Mouse (Mus musculus): Measurements from ENCODE around the gene Rab5if. TPM values are rescaled to one million over a fixed set of nuclear protein-coding genes. Genes with fewer than 3 reads are reported as not detected.
"Not testable (repeated sequence)": the region's sequence is repeated elsewhere in the genome, so short reads cannot be mapped to it uniquely, and the experiment has no call there.

Gene Rab5if
- total RNA-seq, 2 experiments from 2014 or later = 75.1 to 77.1 TPM

DNA sequence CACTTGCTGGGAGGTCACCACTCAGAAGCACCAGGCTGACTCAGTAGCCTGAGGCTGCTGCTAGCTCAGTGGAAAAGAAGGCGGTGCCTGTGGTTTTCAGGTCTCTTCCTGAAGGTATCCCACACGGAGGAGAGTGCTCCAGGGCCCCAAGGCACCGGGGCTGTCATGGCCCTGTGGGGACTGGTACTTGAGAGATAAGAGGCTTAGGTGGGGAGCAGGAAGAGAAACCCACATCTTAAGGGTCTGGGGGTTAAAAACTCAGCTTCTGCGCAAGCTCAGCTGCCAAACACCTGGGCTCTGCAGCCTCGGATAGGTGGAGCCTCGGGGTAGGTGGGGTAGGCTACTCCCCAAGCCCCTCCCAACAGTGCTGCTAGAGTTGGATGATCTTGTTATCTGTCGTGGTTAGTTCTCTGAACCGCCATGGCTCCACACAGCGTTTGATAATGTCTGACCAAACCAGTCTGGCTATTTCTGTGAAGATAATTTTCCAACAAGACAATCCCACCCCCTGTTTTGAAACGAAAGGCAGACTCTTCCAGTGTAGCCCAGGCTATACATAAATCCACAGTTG is 19.6 kb downstream of the Rab5if start:
- DNase-seq = no peak

DNA sequence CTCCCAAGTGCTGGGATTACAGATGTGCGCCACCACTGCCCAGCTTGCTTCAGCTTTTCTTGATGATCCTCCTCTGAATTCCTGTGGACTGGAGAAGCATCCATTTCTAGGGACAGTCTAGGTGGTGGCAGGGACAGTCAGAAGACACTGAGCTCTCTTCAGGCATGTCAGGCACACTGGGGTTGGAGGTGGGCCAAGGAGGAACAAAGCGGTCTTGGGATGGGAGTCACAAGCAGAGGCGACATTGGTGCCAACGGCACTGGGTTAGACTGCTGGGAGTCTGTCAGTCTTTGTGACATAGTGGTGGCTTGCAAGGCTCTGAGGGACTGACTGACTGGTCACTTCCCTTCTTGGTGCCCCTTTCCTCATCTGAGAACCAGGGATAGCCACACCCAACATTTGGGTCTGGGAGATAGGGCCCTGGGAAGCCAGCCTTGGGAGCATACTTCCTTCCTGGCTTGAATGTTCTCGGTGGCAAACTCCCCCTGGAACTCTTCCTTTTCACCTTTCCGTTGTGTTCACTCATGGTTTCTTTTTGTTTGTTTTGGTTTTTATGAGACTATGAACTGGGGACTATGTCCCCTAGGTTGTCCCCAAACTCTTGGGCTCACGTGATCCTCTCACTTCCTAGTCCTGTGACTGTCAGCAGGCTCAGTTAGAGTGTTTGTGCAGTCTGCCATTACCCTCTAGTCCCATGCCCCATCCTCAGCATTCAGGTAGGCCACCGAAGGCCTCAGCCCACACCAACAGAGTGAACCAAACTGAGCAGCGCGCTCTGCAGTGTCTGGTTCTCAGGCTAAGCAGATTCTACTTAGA is 21.7 kb downstream of the Rab5if start:
- intact Hi-C loops (cut with DNase I; ENCODE audit: low total_unique reads) = no loop called here
- DNase-seq = no peak

More for the DNA sequence above, 19.6 kb downstream of the Rab5if start:
- intact Hi-C loops (cut with DNase I; ENCODE audit: low total_unique reads) = no loop called here

DNA sequence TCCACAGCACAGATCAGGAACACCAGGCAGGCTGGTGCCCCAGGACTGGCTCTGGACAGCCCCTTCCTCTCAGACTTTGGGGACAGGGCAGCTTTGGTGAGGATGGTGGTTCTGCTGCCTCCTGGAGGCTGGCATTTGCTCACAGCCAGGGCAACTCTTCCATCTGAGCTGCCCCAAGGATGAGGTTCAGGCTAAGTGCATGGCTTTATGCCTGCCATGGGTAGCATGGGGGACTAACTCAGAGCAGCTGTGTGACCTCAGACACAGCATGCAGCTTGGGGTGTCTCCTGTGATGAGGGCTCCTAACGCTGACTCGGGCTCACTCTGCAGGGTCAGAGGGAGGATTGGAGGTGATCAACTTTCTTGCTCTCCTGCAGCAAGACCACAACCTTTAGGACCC is 22.7 kb downstream of the Rab5if start:
- intact Hi-C loops (cut with DNase I; ENCODE audit: low total_unique reads); DNase-seq: not testable (repeated sequence)

DNA sequence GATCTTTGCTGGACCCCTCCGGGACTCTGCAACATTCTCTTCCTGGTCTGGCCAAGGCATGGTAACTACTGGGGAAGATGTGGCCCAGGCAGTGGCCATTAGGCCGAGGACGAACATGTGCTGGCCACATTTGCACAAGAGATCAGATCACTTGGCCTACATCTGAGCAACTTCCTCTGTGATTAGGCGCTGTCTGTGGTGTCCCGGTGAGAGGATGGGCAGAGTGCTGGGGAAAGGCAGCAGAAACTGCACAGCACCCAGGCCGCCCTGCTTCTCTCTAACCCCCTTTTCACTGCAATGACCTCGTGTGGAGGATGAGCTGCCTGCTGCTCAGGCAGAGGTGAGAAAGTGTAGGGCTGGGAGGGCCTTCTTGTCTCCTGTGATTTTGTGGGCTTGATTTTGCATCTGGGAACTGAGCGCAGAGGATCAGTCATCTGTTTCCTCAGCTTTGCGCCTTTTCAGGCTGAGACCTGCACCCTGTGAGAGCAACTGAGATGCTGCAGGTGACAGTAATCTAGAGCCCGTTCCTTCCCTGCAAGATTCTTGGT is 23.2 kb downstream of the Rab5if start:
- intact Hi-C loops (cut with DNase I; ENCODE audit: low total_unique reads) = no loop called here
- DNase-seq = no peak

DNA sequence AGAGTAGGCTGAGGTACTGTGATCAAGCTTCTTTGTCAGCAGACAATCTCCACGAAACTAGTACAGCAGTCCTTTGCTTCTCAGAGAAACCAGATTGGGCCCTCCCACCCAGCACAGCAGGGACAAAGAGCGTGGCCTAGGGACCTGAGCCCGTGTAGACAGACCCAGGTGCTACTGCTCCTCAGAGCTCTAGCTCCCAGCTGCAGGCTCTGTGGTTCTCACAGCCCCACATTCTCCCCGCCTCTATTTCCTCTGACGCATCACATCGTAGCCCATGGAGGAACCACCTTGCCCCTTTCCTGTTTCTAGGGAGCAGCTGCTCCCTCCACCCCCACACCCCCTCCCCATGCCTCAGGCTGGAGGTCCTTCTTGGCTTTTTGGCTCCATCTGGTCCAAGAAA is 24.1 kb downstream of the Rab5if start, which contains the start of gene Sla2:
Gene Sla2, minus strand, starts transcription at position 176 of the 400 bp plus-strand sequence.
- DNase-seq = no peak
- intact Hi-C loops (cut with DNase I; ENCODE audit: low total_unique reads) = no loop called here

DNA sequence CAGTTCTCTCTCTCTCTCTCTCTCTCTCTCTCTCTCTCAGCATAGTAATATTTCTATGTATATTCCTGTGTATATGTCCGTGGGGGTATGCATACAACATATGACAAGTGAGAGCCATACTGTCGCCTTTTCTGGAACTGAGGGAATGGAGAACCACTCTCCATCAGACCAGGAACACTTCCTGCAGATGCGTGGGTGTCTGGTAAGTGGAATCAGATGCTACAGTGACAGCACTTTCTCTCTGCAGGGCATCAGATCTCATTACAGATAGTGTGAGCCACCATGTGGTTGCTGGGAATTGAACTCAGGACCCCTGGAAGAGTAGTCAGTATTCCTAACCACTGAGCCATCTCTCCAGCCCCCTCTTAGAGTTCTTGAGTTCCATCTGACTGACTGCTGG is 25.6 kb downstream of the Rab5if start:
- DNase-seq = no peak
- intact Hi-C loops (cut with DNase I; ENCODE audit: low total_unique reads) = no loop called here

DNA sequence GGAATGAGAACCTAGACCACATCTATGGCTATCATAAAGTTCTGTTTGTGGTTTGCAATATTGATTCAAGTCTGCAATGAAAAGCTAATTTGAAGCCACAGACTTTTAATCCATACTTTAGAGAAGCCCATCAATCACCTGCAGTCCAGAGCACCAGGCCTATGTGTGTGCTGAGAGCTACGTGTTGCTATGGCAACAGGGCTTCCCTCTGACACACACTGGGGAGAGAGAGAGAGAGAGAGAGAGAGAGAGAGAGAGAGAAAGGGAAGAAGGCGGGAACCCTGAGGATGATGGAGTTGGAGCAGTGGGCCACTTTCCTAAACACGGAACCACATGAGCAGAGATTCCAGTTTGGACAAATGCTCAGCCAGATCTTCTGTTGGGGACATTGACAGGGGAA is 29.3 kb downstream of the Rab5if start:
- intact Hi-C loops (cut with DNase I; ENCODE audit: low total_unique reads) = no loop called here
- no peak for DNase-seq

DNA sequence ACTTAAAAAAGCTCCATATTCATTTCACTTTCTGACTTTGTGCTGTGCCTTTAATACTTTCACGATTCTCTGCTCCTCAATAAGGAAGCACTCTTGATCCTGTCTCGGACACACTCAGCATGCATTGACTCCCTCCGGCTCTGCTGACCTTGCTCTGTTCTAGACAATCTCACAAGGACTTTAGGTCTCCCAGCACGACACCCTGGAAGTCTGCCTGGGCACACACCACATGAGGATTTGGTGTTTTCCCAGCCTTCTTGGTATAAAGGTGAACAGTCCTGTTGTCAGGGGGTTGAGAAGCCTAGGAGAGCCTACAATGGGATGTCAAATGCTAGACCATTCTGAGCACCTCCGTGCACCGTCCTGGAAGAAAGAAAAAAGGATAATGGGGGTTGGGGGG is 29.9 kb downstream of the Rab5if start:
- DNase-seq = no peak
- intact Hi-C loops (cut with DNase I; ENCODE audit: low total_unique reads) = no loop called here

DNA sequence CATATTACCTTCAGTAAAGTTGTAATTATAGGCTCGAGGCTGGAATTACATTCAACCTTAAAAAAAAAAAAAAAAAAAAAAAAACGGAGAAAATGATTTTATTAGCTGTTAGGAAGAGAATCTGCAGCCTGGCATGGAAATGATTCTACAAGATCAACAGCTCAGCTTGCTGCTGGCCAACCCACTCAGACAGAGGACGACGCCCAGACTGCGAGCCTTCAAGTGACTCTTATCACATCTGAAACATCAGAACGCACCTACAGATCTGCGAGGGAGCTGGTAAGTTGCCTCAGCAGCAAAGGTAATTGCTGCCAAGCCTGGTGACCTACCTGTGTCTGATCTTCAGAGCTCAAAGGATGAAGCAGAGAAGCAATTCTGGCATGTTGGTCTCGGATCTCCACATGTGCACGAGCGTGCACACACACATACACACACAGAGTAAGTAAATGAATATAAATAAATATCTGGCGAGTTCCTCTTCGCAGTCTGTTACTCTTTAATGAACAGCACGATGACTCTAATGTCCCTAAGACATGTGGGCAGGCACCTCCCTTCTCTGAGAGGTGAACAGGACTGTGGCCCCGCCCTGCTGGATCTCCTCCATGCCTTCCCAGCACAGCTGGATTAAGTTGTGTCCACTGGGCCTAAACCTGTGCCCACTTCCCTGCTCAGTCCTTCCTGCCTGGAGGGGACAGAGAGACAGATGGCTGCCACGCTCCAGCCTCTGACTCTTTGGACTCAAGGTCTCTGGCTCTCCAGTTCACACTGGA is 31.8 kb downstream of the Rab5if start:
- DNase-seq = no peak
- intact Hi-C loops (cut with DNase I; ENCODE audit: low total_unique reads) = no loop called here

DNA sequence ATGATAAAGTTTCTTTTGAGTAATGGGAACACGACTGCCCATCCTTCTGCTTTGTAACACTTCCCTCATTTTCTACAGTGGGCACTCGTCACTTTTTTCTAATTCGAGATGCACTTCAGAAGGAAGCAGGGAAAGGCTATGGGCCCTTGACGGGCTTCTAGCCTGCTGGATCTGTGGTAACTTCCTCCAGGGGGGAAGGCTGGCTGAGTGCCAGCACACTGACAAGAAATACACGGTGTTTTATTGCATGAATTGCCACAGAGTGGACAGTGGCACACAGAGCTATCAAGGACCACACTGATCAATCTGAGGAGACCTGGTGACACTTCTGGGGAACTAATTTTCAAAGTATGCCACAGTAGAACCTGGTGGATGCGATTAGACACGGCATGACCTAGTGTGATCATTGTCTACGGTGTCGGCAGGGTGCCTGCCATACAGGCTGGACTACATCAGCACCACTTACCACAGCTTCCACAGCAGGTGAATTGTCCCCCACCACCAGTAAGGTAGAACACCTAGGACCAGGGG is 33.5 kb downstream of the Rab5if start:
- DNase-seq = no peak
- intact Hi-C loops (cut with DNase I; ENCODE audit: low total_unique reads) = no loop called here

DNA sequence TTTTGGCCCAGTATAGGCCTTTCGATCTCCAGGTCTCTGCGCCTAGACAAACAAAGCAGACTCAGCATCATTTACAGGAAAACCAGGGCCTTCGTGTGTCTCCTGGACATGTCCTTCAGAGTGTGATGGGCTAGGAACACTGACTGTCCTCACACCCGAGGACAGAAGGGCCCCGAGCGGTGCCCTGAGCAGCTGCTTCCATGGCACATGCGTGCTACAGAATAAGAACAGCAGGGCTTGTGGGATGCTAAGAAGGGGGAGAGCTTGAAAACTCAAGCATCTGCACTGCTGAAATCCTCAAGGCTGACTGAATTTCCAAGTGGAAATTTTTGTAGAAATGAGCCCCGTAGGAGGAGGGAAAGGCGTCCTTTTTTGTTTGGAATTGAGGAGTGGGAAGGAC is 34.1 kb downstream of the Rab5if start:
- intact Hi-C loops (cut with DNase I; ENCODE audit: low total_unique reads) = no loop called here
- no peak for DNase-seq

DNA sequence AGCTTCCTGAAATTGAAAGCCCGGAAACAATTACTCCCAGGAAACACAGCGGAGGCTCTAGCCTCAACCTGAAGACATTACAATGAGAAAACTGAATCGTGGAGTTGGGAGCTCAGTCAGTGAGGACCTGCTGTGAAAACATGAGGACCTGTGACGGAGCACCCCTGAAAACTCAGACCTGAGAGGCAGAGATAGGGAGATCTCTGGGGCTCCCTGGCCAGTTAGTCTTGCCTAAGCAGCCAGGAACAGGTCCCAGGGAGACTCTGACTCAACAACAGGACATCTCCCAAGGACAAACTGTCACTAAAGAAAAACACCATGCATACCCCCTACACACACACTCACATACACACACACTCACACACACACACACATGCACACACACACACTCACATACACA is 35.4 kb downstream of the Rab5if start:
- intact Hi-C loops (cut with DNase I; ENCODE audit: low total_unique reads) = no loop called here
- no peak for DNase-seq

DNA sequence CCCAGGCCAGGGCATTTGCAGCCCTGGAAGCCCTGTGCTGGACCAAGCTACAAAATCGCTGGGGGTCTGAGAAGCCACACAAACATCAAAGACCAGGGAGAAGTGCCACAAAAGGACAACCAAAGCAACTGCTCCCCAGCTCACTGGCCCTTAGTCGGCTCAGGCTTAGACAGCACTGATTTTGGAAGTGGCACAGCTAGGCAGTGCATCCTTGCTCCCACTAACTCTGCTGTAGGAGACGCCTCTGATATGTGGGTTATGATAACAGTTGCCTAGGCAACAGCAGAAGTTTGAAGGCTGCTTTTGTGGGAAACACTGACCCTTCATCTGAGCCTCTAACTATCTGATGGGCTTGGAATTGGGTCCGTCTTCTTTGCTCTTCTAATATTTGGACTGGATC is 36.3 kb downstream of the Rab5if start:
- intact Hi-C loops (cut with DNase I; ENCODE audit: low total_unique reads) = no loop called here
- no peak for DNase-seq

DNA sequence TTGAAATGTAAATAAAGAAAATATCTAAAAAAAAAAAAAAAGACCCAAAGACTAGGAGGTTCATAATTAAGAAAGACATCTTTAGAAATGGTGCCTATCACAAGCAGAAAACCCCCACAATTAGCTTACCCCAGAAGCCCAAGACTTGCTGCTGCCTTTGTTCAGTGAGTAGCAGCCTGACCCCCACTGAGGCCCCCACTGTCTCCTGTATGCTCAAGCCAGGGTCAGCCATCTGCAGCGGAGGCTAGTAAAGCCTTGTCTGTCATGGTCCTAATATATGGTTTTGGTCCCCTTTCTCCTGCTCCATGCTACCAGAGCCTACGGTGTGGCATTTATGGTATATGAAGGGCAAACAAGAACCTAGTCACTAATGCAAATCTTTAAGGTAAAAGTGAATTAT is 38.4 kb downstream of the Rab5if start:
- intact Hi-C loops (cut with DNase I; ENCODE audit: low total_unique reads) = loop anchor here (5.0 to 10.0 kb wide), 2 partner anchors 96 to 193 kb away; no protein-coding TSS in a partner anchor
- no peak for DNase-seq

DNA sequence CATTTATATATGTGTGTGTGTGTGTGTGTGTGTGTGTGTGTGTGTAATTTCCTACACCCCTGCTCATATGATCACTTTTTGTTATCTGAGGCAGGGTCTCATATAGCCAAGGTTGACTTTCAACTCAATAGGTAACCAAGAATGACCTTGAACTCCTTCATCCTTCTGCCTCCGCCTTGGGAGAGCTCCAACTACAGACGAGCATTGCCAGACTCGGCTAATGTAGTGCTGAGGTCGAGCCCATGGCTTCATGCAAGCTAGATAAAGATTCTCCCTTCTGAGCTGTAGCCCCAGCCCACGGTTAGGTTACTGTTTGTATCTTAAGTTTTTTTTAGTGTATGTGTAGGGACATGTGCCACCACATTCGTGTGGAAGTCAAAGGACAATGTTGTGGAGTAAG is 39.0 kb downstream of the Rab5if start:
- intact Hi-C loops (cut with DNase I; ENCODE audit: low total_unique reads) = loop anchor here (5.0 to 10.0 kb wide), 2 partner anchors 95 to 193 kb away; no protein-coding TSS in a partner anchor

DNA sequence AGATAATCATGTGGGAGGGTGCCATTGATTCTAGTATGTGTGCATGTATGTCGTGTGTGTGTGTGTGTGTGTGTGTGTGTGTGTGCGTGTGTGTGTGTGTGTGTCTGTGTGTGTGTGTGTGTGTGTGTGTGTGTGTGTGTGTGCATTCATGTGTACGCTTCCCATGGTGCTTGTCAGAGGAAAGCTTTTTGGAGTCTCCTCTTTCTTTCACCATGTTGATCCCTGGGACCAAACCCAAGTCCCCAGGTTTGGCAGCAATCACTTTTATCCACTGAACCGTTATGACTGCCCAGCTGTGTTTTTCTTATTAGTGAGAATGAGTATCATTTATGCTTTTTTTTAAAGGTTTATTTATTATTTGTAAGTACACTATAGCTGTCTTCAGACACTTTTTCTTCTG is 39.5 kb downstream of the Rab5if start:
- intact Hi-C loops (cut with DNase I; ENCODE audit: low total_unique reads) = loop anchor here (5.0 to 10.0 kb wide), 2 partner anchors 95 to 192 kb away; no protein-coding TSS in a partner anchor

More for the DNA sequence above, 39.0 kb downstream of the Rab5if start:
- no peak for DNase-seq

DNA sequence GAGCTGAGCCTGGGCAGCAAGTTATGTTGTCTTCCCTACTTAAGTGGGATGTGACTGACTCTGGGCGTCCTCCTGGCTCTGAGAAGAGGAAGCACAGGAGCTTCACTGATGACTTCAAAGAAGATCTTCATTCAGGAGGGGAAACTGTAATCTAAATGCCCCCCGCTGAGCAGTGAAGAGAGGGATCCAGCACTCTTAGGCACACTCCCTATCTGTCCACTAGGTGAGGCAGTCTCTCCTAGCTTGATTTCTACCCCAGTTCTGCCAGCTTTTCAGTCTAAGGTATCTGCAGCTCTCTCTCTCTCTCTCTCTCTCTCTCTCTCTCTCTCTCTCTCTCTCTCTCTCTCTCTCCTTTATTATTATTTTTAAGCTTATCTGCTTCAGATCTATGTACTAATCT is 40.4 kb downstream of the Rab5if start:
- DNase-seq = no peak
- intact Hi-C loops (cut with DNase I; ENCODE audit: low total_unique reads) = loop anchor here (5.0 to 10.0 kb wide), 2 partner anchors 94 to 191 kb away; no protein-coding TSS in a partner anchor

More for the DNA sequence above, 39.5 kb downstream of the Rab5if start:
- DNase-seq = not testable (repeated sequence)

DNA sequence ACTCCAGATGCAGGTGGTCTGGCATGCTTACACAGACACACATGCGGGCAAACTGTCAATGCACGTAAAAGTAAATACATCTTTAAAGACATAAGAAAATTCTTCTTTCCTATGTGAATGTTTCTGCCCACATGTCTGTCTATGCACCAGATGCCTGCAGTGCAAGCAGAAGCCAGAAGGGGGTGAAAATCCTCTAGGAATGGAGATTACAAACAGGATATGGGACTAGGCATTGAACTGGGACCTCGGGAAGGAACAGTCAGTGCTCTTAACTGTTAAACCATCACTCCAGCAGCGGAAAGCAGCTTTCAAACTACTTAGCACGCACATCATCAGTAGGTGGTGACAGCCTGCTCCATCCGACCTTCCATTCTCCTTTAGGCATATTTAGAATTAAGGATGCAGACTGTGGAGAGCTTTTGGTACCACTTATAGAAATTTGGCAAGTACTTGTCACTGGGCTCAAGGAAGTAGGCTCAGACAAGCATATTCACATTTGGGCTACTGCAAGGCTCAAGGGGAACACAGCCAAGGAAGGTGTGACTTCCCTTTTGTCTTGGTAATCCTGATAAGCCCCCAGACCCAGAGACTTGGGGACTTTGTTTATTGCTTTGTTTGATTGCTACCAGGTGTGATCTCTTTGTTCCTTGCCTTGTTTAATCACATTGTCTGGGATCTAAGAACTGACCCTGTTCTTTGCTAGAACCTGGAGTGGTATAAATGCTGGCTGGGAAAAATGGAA is 42.2 kb downstream of the Rab5if start:
- intact Hi-C loops (cut with DNase I; ENCODE audit: low total_unique reads) = loop anchor here (5.0 to 10.0 kb wide), 2 partner anchors 92 to 190 kb away; no protein-coding TSS in a partner anchor
- peak; percentile 51 for DNase-seq

DNA sequence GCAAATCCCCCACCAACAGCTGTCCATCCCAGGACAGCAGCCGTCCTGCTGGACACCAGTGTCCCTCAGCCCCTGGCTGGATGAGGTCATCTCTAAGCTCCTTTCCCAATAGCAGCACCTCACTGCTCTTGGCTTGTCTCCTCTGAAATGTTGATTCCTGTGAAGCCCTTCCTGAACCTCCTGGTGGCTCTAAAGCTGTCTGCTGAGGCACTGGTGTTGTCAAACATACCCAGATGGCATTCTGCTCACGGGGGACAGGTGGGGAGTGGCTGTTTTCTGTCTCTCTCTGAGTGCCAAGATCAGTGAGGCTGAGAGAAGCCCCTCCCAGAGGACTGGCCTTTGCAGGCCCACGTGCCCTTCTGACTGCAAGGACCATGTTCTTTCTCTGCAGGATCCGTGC is 43.0 kb downstream of the Rab5if start:
- not testable (repeated sequence) for DNase-seq
- intact Hi-C loops (cut with DNase I; ENCODE audit: low total_unique reads) = loop anchor here (10.0 kb wide), 1 partner anchor 189 kb away; no protein-coding TSS in a partner anchor
